Mouse (Mus musculus) brain, embryonic 14.5 days (tissue): ENCODE measurements at regions not wholly inside any gene's neighbourhood (a gene's known extent, or its start where the extent isn't known, plus 50 kb on each side); places are given as distances from the start of the nearest gene placed in this dataset.

ENCODE experiments used
- DNase-seq: peaks from one replicate; pipeline ENCODE4 v3.0.0-alpha.2; 2011; ENCODE audit warnings: low read depth
- CTCF ChIP-seq: fragments of 200-500 bp; IDR thresholded peaks from 2 replicates; pipeline ENCODE4 v1.5.1; 2012; ENCODE audit warnings: inconsistent platforms, mild to moderate bottlenecking, moderate library complexity, borderline replicate concordance; ENCODE audit not compliant: insufficient read depth, insufficient read length; ENCODE audit errors: extremely low read depth
- POLR2A ChIP-seq: fragments of 200-500 bp; IDR thresholded peaks from 2 replicates; pipeline ENCODE4 v1.6.1; 2012; ENCODE audit warnings: mild to moderate bottlenecking, inconsistent platforms, borderline replicate concordance; ENCODE audit not compliant: poor library complexity, insufficient read depth, insufficient read length, severe bottlenecking; ENCODE audit errors: extremely low read depth

DNA sequence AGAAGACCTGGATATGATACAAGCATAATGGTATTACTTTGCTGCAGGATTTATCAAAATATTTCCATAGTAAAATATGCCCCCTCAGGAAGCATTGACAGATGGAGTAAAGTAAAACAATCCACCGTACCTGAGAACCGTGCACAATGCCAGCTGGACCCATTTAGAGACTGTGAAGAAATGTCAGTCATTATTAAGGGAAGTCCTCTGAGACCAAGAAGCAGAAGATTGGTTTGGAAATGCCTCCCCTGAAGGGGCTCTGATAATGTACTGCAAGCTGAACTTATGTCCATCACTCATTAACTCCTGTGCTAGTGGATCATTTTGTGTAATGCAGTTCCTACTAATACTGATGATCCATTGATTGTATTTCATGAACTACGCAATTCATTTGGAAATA is 1326.0 kb downstream of the Pcdh19 start:
- DNase-seq = peak; percentile 22
- TF ChIP-seq CTCF (no peak), POLR2A (no peak)

DNA sequence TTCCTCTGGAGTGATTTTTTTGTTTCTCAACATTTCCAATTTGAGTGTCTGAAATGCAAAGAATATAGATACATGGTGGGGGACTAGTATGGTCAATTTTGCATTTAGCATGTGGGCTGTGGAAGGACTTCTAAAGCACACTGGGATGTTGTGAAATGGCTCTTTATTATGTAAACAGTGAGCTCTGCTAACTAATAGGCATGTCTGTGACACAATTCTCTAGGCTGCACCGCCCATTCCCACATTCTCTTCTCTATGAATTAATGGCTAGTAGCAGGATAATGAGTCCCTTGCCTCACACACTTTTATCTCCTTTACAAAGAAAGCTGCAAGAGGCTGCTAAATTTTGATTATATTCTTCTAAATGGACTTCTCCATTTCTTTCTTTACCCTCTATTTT is 1339.0 kb downstream of the Pcdh19 start:
- DNase-seq = peak; percentile 37
- TF ChIP-seq POLR2A = no peak
- no peak for TF ChIP-seq CTCF
